Mouse (Mus musculus) midbrain, embryonic 13.5 days (tissue): ENCODE measurements around the gene Cap2. TPM values are rescaled to one million over a fixed set of nuclear protein-coding genes. Genes with fewer than 3 reads are reported as not detected.
A peak's percentile ranks its signal among the peaks of the same experiment; 100 is the strongest.

Source experiments
- ATAC-seq: fragments of 200-750 bp; cut with Nextera tagmentation; 2 replicates; pipeline ENCODE4 v1.8.0; 2017; ENCODE audit warnings: mild to moderate bottlenecking, moderate TSS enrichment, moderate library complexity
- H3K27ac ChIP-seq: fragments of 300-500 bp; sonication (generic); 2 replicates; pipeline ENCODE4 v1.5.1; 2015; ENCODE audit warnings: inconsistent platforms, mild to moderate bottlenecking, moderate library complexity
- H3K27me3 ChIP-seq: fragments of 300-500 bp; sonication (generic); 2 replicates; pipeline ENCODE4 v1.6.1; 2015; ENCODE audit warnings: mild to moderate bottlenecking, inconsistent platforms
- H3K36me3 ChIP-seq: fragments of 300-500 bp; sonication (generic); 2 replicates; pipeline ENCODE4 v1.6.1; 2015; ENCODE audit warnings: mild to moderate bottlenecking, inconsistent platforms
- H3K4me1 ChIP-seq: fragments of 300-500 bp; sonication (generic); replicated peaks from 2 replicates; pipeline ENCODE4 v1.6.1; 2015; ENCODE audit warnings: inconsistent platforms
- H3K4me2 ChIP-seq: fragments of 300-500 bp; sonication (generic); replicated peaks from 2 replicates; pipeline ENCODE4 v1.6.1; 2015; ENCODE audit warnings: moderate library complexity, mild to moderate bottlenecking, inconsistent platforms
- H3K4me3 ChIP-seq: fragments of 300-500 bp; sonication (generic); replicated peaks from 2 replicates; pipeline ENCODE4 v1.5.1; 2015; ENCODE audit warnings: mild to moderate bottlenecking, inconsistent platforms
- H3K9ac ChIP-seq: fragments of 300-500 bp; sonication (generic); replicated peaks from 2 replicates; pipeline ENCODE4 v1.6.1; 2015; ENCODE audit warnings: mild to moderate bottlenecking, inconsistent platforms
- H3K9me3 ChIP-seq: fragments of 300-500 bp; sonication (generic); 2 replicates; pipeline ENCODE4 v1.6.1; 2016; ENCODE audit warnings: mild to moderate bottlenecking, inconsistent platforms
- WGBS: fragments of 180-500 bp; shearing (Covaris S2); methylation state at CpG from one replicate; pipeline ENCODE4 v1.1.7; 2015; 5-methylcytosine and 5-hydroxymethylcytosine counted together
- polyA plus RNA-seq: library from polyadenylated mRNA; unstranded; fragments of >200 nt; fragmentation: Nextera tagmentation; extraction: Ambion mirVana; gene quantifications from 2 replicates; pipeline ENCODE4 v1.2.1, GENCODE M21; 2015

Cap2 gene
- polyA plus RNA-seq, 1 experiment from 2014 or later, result 8.9 TPM

DNA sequence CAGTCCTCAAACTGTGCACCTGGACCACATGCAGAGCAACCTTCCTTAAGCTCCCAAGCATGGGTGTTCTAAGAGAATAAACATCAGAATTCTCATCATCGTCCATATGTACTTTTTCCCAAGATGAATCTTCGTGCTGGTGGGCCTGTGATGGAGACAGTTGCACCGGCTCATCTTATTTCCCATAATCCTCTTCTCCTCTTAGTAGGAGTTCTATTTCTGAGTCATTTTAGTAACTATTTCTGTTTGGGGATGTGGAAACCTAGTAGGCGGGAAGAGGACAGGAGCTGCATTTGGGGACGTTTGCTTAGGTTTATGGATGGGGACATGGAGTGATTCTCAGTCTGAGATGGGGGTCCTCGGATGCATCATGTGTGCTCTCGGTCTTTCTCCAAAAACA lies 8.8 kb downstream of the Cap2 start:
- Histone ChIP-seq H3K4me3 (no peak overlapping the region), H3K4me1 (no peaks in the 10 kb centered on the region), H3K27ac (no peak overlapping the region), H3K36me3 (no peaks in the 10 kb centered on the region), H3K9ac (no peak overlapping the region), H3K9me3 (no peaks in the 10 kb centered on the region), H3K27me3 (no peaks in the 10 kb centered on the region), H3K4me2 (no peak overlapping the region)
- ATAC-seq, result no peak
- WGBS, result 94% methylated on average over 7 of the region's 7 CpGs

DNA sequence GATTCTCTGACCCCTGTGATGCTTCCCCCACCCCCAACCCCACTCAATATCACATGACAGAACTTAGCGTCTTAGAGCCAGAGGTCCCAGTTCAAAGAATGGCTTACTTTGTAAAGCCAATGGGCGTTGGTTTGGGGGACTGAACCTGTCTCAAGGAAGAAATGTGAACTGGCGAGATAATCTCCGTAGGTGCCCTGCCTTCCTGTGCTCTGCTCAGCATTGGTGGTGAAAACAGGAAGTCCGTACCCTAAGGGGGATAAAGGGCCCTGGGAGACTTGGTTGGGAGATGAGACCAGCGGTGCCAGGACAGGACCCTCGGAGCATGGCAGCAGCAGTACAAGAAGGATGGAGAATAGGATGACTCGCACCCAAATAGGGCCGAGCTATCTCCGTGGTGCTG lies 12.8 kb downstream of the Cap2 start:
- Histone ChIP-seq H3K27ac (no peak overlapping the region), H3K9ac (no peak overlapping the region), H3K27me3 (no peaks in the 10 kb centered on the region), H3K4me3 (no peak overlapping the region), H3K4me2 (no peak overlapping the region), H3K9me3 (no peaks in the 10 kb centered on the region), H3K36me3 (no peaks in the 10 kb centered on the region), H3K4me1 (no peaks in the 10 kb centered on the region)
- WGBS, result 93% methylated on average over 10 of the region's 10 CpGs
- no peak for ATAC-seq

DNA sequence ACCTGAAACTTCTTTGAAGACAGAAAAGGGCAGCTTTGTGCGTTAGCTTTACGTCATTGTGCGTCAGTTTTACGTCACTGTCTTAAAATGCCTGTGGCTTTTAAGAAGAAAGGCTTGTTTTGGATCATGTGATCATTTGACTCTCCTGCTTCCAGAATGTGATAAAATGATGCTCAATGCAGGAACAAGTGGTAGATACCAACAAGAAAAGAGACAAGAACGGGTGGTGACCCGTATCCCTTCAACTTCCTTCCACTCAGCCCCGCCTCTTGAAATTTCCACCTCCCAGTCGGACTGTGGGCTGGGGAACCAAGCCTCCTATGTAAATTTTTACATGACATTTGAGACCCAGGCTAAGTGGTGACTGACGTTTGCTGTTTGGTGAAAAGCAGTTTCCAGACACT lies 13.5 kb downstream of the Cap2 start:
- Histone ChIP-seq H3K4me3 (no peak overlapping the region), H3K9me3 (no peaks in the 10 kb centered on the region), H3K4me2 (no peak overlapping the region), H3K9ac (no peak overlapping the region), H3K4me1 (no peaks in the 10 kb centered on the region), H3K27ac (no peak overlapping the region), H3K36me3 (no peaks in the 10 kb centered on the region), H3K27me3 (no peaks in the 10 kb centered on the region)
- 84% methylated on average over 9 of the region's 9 CpGs for WGBS
- no peak for ATAC-seq

DNA sequence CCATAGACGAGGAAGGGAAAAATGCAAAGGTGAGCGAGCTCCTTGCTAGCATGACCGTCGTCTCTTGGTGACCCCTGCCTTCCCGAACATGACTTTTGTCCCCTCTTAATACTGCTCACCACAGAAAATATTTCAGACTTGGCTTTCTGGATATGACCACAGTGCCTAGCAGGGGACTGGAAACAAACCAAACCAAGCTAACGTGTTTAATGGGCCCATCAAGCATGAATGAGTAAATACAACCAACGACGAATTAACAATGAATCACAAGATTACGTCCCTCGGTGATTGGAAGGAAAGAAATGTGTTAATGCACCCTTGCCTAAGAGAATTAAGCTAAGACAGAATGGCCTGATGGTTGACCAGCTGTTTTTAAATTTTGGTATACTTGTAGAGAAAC lies 13.9 kb downstream of the Cap2 start:
- Histone ChIP-seq H3K27me3 (no peaks in the 10 kb centered on the region), H3K4me2 (no peak overlapping the region), H3K36me3 (no peaks in the 10 kb centered on the region), H3K27ac (no peak overlapping the region), H3K9ac (no peak overlapping the region), H3K9me3 (no peaks in the 10 kb centered on the region), H3K4me1 (no peaks in the 10 kb centered on the region), H3K4me3 (no peak overlapping the region)
- ATAC-seq, result no peak
- WGBS, result 61% methylated on average over 10 of the region's 10 CpGs

- H3K9me3 ChIP-seq, result no peaks in the 10 kb centered on the region
- no peak overlapping the region for H3K27ac ChIP-seq
- no peaks in the 10 kb centered on the region for H3K36me3 ChIP-seq
- H3K27me3 ChIP-seq, result no peaks in the 10 kb centered on the region
- H3K4me2 ChIP-seq, result no peak overlapping the region
- no peaks in the 10 kb centered on the region for H3K4me1 ChIP-seq
- no peak overlapping the region for H3K9ac ChIP-seq
- WGBS, result 76% methylated on average over 7 of the region's 7 CpGs
- no peak for ATAC-seq
- no peak overlapping the region for H3K4me3 ChIP-seq
These were observed 14.5 kb downstream of the Cap2 start for GRCm38 (mm10) chr13:46516183-46516582.

DNA sequence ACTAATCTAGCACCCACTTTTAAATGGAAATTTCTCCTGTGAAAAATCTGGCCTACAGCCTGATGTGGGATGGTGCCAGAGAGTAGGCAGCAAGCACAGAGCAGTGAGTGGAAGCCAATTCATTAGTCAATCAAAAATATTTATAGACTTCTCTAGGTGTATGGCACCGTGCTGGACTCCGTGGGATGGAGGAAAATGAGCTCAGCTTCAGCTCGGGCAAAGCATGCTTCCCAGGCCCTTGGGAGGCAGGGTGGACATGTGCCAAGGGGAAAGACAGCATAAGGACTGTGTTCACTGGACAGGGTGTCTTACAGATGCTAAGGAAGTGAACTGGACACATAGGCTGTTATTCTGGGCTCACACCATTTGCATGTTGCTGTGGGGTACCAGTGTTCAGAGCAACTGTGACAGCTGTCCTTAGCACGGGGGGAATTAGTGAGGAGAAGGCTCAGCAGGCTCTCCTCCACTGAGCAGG lies 15.6 kb downstream of the Cap2 start:
- Histone ChIP-seq H3K9me3 (no peaks in the 10 kb centered on the region), H3K36me3 (no peaks in the 10 kb centered on the region), H3K4me1 (no peaks in the 10 kb centered on the region), H3K27me3 (no peaks in the 10 kb centered on the region), H3K4me2 (no peak overlapping the region), H3K4me3 (no peak overlapping the region), H3K27ac (no peak overlapping the region), H3K9ac (no peak overlapping the region)
- 68% methylated on average over 4 of the region's 4 CpGs for WGBS
- no peak for ATAC-seq

DNA sequence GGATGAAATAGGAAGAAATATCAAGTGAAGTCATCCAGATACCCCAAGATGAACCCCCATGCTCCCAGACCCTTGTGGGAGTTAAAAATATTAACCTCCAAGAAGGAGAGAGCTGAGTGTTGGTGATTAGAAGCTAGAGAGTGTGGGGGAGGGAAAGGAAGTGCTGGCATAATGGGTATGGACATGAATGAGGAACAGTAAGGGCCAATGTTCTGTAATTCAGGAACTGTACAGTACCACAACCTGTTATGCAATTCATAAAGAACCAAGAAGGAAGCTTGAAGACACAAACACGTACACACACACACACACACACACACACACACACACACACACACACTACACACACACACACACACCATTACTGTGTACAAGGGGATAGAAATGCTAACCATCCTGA lies 19.8 kb downstream of the Cap2 start:
- no peaks in the 10 kb centered on the region for H3K27me3 ChIP-seq
- 75% methylated on average over 1 of the region's 1 CpGs for WGBS
- no peak overlapping the region for H3K9ac ChIP-seq
- no peak for ATAC-seq
- H3K9me3 ChIP-seq, result no peaks in the 10 kb centered on the region
- H3K4me2 ChIP-seq, result no peak overlapping the region
- no peak overlapping the region for H3K4me3 ChIP-seq
- H3K4me1 ChIP-seq, result peaks cover 9% of the 10 kb centered on the region
- H3K36me3 ChIP-seq, result no peaks in the 10 kb centered on the region
- no peak overlapping the region for H3K27ac ChIP-seq

DNA sequence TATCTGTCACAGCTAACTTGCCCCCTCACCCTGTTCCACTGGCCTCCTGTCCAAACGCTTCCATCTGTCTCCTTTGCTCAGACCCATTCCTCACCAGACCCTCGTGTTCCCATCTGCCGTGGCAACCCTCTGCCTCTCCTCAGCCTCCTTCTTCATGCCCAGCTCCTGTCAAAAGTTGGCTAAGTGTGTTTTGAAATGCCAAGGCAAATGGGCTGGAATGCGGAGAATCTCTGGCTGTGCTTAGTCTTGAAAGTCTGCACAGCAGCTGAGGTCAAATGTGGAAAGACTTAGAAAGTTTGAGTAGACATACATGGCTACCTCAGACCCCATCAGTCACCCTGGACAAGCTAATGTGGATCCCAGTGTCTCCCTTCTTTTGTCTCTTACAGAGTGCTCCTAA lies 21.1 kb downstream of the Cap2 start:
- ATAC-seq, result no peak
- no peak overlapping the region for H3K27ac ChIP-seq

GRCm38 (mm10) chr13:46523235-46523634 lies 21.6 kb downstream of the Cap2 start:
- no peak overlapping the region for H3K4me2 ChIP-seq
- H3K27me3 ChIP-seq, result no peaks in the 10 kb centered on the region
- WGBS, result 72% methylated on average over 5 of the region's 5 CpGs
- H3K4me3 ChIP-seq, result no peak overlapping the region
- no peaks in the 10 kb centered on the region for H3K36me3 ChIP-seq
- peaks cover 9% of the 10 kb centered on the region for H3K4me1 ChIP-seq
- H3K27ac ChIP-seq, result no peak overlapping the region
- H3K9ac ChIP-seq, result no peak overlapping the region
- ATAC-seq, result no peak
- no peaks in the 10 kb centered on the region for H3K9me3 ChIP-seq

More for the DNA sequence above, 21.1 kb downstream of the Cap2 start:
- no peaks in the 10 kb centered on the region for H3K9me3 ChIP-seq
- peaks cover 9% of the 10 kb centered on the region for H3K4me1 ChIP-seq
- H3K36me3 ChIP-seq, result no peaks in the 10 kb centered on the region
- no peak overlapping the region for H3K9ac ChIP-seq
- H3K4me3 ChIP-seq, result no peak overlapping the region
- no peak overlapping the region for H3K4me2 ChIP-seq
- no peaks in the 10 kb centered on the region for H3K27me3 ChIP-seq
- 81% methylated on average over 4 of the region's 4 CpGs for WGBS

GRCm38 (mm10) chr13:46523712-46524111 lies 22.1 kb downstream of the Cap2 start:
- no peak overlapping the region for H3K9ac ChIP-seq
- peak overlapping the region; percentile 11; the same call in 1 of the 2 replicates for H3K27ac ChIP-seq
- H3K27me3 ChIP-seq, result no peaks in the 10 kb centered on the region
- H3K36me3 ChIP-seq, result no peaks in the 10 kb centered on the region
- no peak overlapping the region for H3K4me3 ChIP-seq
- ATAC-seq, result no peak
- no peaks in the 10 kb centered on the region for H3K9me3 ChIP-seq
- WGBS, result 72% methylated on average over 12 of the region's 12 CpGs
- H3K4me2 ChIP-seq, result no peak overlapping the region
- H3K4me1 ChIP-seq, result peaks cover 9% of the 10 kb centered on the region

GRCm38 (mm10) chr13:46525295-46526255 lies 23.9 kb downstream of the Cap2 start:
- no peaks in the 10 kb centered on the region for H3K9me3 ChIP-seq
- peaks cover 6% of the 10 kb centered on the region; the same call in 1 of the 2 replicates for H3K27me3 ChIP-seq
- no peaks in the 10 kb centered on the region for H3K36me3 ChIP-seq
- no peak overlapping the region for H3K27ac ChIP-seq
- no peak overlapping the region for H3K4me3 ChIP-seq
- 86% methylated on average over 18 of the region's 18 CpGs for WGBS
- no peak overlapping the region for H3K9ac ChIP-seq
- ATAC-seq, result no peak
- no peak overlapping the region for H3K4me2 ChIP-seq
- peaks cover 9% of the 10 kb centered on the region for H3K4me1 ChIP-seq

DNA sequence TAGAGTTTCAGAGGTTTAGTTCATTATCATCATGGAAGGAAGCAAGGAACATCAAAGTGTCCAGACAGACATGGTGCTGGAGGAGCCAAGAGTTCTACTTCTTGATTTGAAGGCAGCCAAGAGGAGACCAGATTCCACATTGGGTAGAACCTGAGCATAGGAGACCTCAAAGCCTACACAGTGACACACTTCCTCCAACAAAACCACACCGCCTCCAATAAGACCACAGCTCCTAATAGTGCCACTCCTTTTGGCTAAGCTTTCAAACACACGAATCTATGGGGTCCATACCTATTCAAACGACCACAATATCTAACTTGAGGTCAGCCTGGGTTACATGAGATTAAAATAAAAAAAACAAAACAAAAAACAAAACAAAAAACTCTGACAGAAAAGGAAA lies 25.0 kb downstream of the Cap2 start:
- ATAC-seq, result no peak
- whole genome bisulfite sequencing, result 81% methylated on average over 3 of the region's 3 CpGs

More for the DNA sequence above, 25.0 kb downstream of the Cap2 start:
- no peak overlapping the region for H3K9ac ChIP-seq
- H3K9me3 ChIP-seq, result no peaks in the 10 kb centered on the region
- H3K36me3 ChIP-seq, result no peaks in the 10 kb centered on the region
- H3K4me3 ChIP-seq, result no peak overlapping the region
- no peak overlapping the region for H3K27ac ChIP-seq
- peaks cover 9% of the 10 kb centered on the region for H3K4me1 ChIP-seq
- H3K27me3 ChIP-seq, result peaks cover 10% of the 10 kb centered on the region
- no peak overlapping the region for H3K4me2 ChIP-seq
